ENCODE assay signal across 8 mouse cellular contexts in genomic region chr7:17058816-17059462, GRCm38 (mm10). TPM values are rescaled to one million over a fixed set of nuclear protein-coding genes. Genes with fewer than 3 reads are reported as not detected.
A peak's percentile ranks its signal among the peaks of the same experiment; 100 is the strongest.
DNase-seq lines count a peak whose midpoint lies in the region; ATAC-seq and TF ChIP-seq lines count a peak whose summit lies in the region.

No protein-coding gene starts in this region.

- no peaks in the 10 kb centered on the region for H3K9me3 ChIP-seq in ES-E14 (ENCODE audit: control insufficient read depth, insufficient read depth, low read depth, low read length)
- no peaks in the 10 kb centered on the region for H3K9me3 ChIP-seq in lung, embryonic 15.5 days

- ATAC-seq in lung, embryonic 15.5 days (ENCODE audit: borderline replicate concordance, extremely low read depth, low FRiP score, low TSS enrichment): 0 out of 2 replicates have a peak, but pooled peaks have one; percentile 2

- no peaks in the 10 kb centered on the region for H3K36me3 ChIP-seq in ES-E14 (ENCODE audit: control insufficient read depth, insufficient read depth, low read length, poor library complexity, severe bottlenecking)
- H3K36me3 ChIP-seq in lung, embryonic 15.5 days: peaks cover 13% of the 10 kb centered on the region

- no peaks in the 10 kb centered on the region for H3K27me3 ChIP-seq in lung, embryonic 15.5 days

- H3K27ac ChIP-seq in ES-E14 (ENCODE audit: insufficient read depth, low read depth, low read length, poor library complexity, severe bottlenecking): no peak overlapping the region
- peak overlapping the region; percentile 100 for H3K27ac ChIP-seq in lung, embryonic 15.5 days

- in situ Hi-C loops in ES-E14 (cut with MboI; ENCODE audit: low sequenced_read_pairs in 2 of 2, unreplicated experiment in 2 of 2): no loop called here

- H3K4me3 ChIP-seq in ES-E14 (ENCODE audit: insufficient read depth in 1 of 2, low read depth in 1 of 2, low read length in 2 of 2, poor library complexity in 1 of 2, severe bottlenecking in 1 of 2): no peak overlapping the region; a peak in 1 of 4 replicates
- H3K4me3 ChIP-seq in lung, embryonic 15.5 days: peak overlapping the region; percentile 76

- H3K4me2 ChIP-seq in lung, embryonic 15.5 days: peak overlapping the region; percentile 63

- 14% methylated on average over 8 of the region's 8 CpGs for WGBS in lung, embryonic 15.5 days

- peak overlapping the region; percentile 26; the same call in 1 of the 2 replicates for H3K9ac ChIP-seq in ES-E14 (ENCODE audit: insufficient read depth, low read depth, low read length, poor library complexity, severe bottlenecking)
- H3K9ac ChIP-seq in lung, embryonic 15.5 days: peak overlapping the region; percentile 76

- H3K4me1 ChIP-seq in ES-E14 (ENCODE audit: control insufficient read depth in 2 of 2, insufficient read depth in 2 of 2, low read length in 2 of 2, poor library complexity in 1 of 2): peaks cover 3 to 9% of the 10 kb centered on the region in 2 experiments; a peak in 3 of 4 replicates
- H3K4me1 ChIP-seq in lung, embryonic 15.5 days: peaks cover 64% of the 10 kb centered on the region

- DNase-seq in embryo, embryonic 11 days: peak; percentile 24
- no peak for DNase-seq in embryo, embryonic 10.5 days (ENCODE audit: low spot score)
- DNase-seq in ES-E14 (ENCODE audit: low read depth, low spot score): no peak
- peak; percentile 37 to 47 for DNase-seq in heart, adult 9 months (ENCODE audit: low spot score in 2 of 2)
- peak; percentile 62 to 74 for DNase-seq in kidney, adult 8-10 months
- DNase-seq in spleen, postnatal 36 days (ENCODE audit: low spot score in 2 of 2): peak; percentile 81 to 86
- DNase-seq in T-cell, adult 2 months (ENCODE audit: low spot score): no peak

TF ChIP-seq in ES-E14, 5 proteins besides CTCF, POLR2A, EP300 and RAD21:
- TF ChIP-seq ZC3H11A (IDR thresholded peaks at IDR 0.05; ENCODE audit: borderline replicate concordance, low read depth, low read length) (no peak), ZNF384 (IDR thresholded peaks at IDR 0.05; ENCODE audit: low read depth, low read length) (no peak)

RNA-seq across cellular contexts. Expression of gene Hif3a, which starts 3.3 kb away (rescaled TPM):
- 2.3 and 4.9 TPM in 2 replicates for total RNA-seq in ES-E14 (2012; rRNA removed)
- 37.6 and 41.5 TPM in 2 replicates for polyA plus RNA-seq in lung, embryonic 15.5 days (2015; fragmentation: Nextera tagmentation; extraction: Ambion mirVana)

RNA-seq across cellular contexts. Expression of gene Psg16, which starts 14.9 kb away (rescaled TPM):
- total RNA-seq in ES-E14 (2012; rRNA removed): 0.26 and 0.31 TPM in 2 replicates
- 0.10 and 0.19 TPM in 2 replicates for polyA plus RNA-seq in lung, embryonic 15.5 days (2015; fragmentation: Nextera tagmentation; extraction: Ambion mirVana)

RNA-seq across cellular contexts. Expression of gene Ppp5c, which starts 31.2 kb away (rescaled TPM):
- total RNA-seq in ES-E14 (2012; rRNA removed): 112 and 127 TPM in 2 replicates
- 107 and 110 TPM in 2 replicates for polyA plus RNA-seq in lung, embryonic 15.5 days (2015; fragmentation: Nextera tagmentation; extraction: Ambion mirVana)

Comparison
In these comparisons a context has a peak if more than half of its experiments do, and no peak if none do; other contexts are left out.
1. DNase-seq: peak in embryo, embryonic 11 days (single experiment), heart, adult 9 months (2 of 2), kidney, adult 8-10 months (2 of 2) and spleen, postnatal 36 days (2 of 2); none in embryo, embryonic 10.5 days (single experiment), ES-E14 (single experiment) and T-cell, adult 2 months (single experiment).